Mouse (Mus musculus) gastrocnemius, postnatal 4 days (tissue): ENCODE measurements around the gene Pp2d1. TPM values are rescaled to one million over a fixed set of nuclear protein-coding genes. Genes with fewer than 3 reads are reported as not detected.
"Not testable (repeated sequence)": the region's sequence is repeated elsewhere in the genome, so short reads cannot be mapped to it uniquely, and the experiment has no call there.

Experiments
- DNase-seq, 2 experiments: peaks; one replicate each; pipeline ENCODE4 v3.0.0; 2021 to 2022; ENCODE audit warnings: low spot score in 2 of 2, mixed read lengths in 2 of 2
- long read RNA-seq, 2 experiments: library from polyadenylated mRNA; stranded (forward); transcript quantifications; one replicate each; pipeline ENCODE4 v2.0.0; 2021
- total RNA-seq, 2 experiments: library from RNA; stranded (reverse); gene quantifications; 2 replicates each; pipeline ENCODE4 v1.2.3; 2021

Gene Pp2d1
- not detected for total RNA-seq
- long read RNA-seq, experiment 1: 0 reads
- long read RNA-seq, experiment 2, partial matches to known transcripts: 0 of 1 reads
- long read RNA-seq, experiment 2, other reads (novel, unspliced or antisense): 1 of 1 reads

DNA sequence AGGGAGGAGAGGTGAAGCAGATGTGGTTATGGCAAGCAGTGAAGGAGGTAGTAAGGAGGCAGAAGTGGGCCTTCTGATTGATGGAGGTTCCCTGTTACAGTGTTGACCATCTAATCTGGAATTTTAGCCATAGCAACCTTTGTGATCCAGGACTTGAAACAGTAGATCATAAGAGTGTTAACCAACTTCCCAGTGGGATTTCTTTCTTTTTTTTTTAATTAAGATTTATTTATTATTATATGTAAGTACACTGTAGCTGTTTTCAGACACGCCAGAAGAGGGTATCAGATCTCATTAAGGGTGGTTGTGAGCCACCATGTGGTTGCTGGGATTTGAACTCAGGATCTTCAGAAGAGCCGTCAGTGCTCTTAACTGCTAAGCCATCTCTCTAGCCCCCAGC, at the start of gene Pp2d1:
Pp2d1 (minus strand) TSS at position 101 of the 400 bp plus-strand sequence.
- DNase-seq: not testable (repeated sequence)

DNA sequence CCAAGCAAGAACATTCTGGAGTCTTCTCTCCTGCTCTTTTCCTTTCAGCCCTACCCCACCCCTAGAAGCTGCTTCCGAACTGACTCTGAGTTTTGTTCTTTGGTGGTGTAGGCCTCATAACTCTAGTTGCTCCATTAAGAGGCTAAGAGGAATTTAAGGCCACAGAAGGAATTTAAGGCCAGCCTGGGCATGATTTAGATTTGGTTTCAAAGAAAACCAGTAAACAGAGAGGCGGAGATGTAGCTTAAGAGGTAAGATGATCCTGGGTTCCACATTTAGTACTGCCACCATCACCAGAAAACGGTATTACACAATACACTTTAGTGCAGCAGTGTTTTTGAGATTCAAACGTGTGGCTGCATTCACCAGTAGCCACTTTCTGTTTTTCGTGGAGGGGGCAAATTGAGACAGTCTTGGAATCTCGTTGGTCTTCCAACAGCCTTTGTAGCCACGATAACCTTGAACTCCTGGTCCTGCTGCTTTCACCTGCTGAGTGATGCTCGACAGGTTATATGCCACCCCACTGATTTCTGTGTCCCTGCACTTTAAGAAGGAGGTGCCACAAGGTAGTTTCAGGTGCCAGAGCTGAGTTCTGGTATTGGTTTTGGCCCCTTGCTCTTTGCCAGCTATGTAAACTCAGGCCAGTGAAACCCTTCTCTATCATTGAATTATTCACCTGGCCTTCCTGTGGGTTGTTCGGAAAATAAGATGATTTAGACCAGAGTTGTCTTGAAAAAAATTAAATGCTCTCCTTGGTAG, 49.0 kb upstream of the Pp2d1 start:
- DNase-seq: no peak

DNA sequence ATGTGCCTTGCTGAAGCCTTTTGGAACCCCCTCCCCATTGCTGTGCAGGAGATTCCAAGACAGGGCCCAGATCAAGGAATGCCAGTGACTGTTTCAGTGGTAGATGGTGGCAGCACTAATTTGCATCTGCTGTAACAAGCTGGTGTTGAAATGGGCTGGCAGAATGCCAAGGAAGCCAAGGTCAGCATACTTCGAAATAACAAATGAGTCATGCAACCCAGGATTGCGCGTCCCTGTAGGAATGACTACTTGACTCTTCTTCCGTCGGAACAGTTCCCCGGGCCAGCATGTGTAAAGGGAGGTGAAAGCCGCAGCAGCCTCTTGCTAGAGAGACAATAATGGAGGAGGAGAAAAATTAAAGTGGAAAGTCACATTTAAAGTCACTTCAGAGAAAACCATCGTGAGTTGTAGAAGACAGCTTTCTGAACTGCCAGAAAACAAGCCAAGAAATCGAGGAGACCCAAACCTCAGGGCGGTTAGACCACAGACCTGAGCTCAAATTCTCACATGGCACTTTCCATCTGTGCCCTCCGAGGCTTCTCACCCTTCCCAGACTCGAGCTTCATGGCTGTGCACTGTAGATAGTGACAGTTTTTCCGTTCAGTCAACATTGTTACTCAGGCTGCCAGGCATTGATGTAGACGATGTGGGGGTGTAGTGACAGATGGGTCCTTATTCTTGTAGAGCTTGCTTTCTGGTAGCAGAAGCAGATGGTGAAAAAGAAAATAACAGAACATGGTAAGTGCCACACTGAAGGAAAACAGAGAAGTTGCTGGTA, 48.0 kb upstream of the Pp2d1 start:
- DNase-seq: peak; percentile 63 to 84

DNA sequence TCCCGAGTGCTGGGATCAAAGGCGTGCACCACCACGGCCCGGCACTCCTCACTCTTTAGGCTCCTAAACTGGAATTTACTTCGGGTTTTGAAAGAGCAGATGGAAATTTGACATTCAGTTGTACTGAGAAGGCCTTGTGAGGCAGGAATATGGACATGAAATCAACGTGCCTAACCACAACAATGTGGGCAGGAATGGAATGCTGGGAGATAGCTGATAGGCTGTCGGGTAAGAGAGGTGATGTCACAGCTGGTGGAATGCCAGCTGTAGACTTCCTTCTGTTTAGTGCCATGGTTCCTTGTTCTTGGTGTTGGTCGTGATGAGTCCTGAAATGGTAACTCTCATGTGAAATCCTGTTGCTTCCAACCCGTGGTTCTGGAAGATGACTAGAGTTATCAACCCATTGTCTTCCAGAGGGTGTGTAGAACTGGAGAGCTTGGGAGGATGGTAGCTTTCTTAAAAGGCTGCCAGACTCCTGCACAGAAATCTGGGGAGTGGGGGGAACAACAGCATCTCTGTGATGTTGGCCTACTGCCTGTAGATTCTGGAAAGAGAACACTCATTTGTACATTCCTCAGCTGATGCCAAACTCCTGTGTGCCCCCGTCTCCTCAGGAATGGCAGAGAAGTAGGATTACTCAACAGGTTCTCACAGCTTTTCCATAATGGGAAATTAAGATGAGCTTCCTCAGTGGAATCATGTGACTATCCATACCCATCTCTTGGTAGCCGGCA, 44.8 kb upstream of the Pp2d1 start:
- DNase-seq: no peak

DNA sequence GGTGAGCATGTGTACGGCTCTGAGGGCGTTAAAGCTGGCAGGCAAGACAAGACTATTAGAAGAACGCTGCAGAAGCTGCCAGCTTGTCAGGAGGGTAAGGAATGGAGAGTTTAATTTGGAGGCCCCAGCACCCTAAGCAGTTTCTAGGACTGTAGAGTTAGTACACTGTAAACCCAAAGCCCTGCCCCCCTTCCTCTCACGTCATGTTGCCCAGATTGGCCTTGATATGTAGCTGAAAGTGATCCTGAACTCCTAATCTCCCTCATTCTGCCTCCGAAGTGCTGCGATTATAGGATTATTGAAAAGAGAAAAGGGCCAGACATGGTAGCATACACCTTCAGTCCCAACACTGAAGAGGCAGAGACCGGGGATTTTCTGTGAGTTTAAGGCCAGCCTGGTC, 43.6 kb upstream of the Pp2d1 start:
- no peak for DNase-seq

DNA sequence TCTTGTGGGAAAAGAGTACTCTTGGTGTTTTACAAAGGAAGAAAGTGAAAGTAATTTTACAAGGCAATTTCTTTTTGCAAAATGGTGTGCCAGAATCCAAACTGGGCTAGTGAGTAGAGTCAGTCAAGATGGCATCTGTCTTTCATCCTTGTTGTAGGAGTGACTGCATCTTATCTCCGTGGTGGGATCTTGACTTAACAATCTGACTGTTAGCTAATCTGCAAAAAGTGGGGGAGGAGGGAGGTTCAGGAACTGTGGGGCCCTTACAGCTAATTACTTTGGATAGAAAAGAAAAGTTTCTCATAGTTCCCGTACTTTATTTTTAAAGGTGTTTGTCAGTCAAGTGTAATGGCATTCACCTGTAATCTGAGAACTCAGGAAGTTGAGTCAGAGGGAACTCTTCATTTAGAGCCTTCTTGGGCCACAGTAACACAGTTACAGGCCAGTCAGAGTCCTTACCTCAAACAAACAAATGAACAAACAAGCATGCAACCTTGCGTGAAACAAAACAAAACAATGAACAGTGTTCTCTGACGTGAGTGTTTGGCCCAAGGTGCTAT, 42.9 kb upstream of the Pp2d1 start:
- no peak for DNase-seq

DNA sequence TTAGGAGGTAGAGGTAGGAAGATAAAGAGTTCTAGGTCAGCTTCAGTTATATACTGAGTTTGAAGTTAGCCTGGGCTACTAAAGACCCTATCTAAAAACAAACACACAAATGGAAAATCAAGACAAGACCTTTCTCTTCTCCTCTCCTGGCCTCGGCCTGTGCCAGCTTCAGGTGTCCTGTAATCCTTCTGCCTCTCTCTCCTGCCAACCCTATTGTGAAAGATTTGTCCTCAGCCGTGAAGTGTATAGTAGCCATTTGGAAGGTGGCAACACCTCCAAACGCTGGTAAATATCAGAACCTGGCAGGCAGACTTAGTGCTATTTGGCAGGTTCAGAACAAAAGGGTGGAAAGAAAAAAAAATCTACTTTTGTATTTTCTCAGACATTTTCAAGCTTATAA, 41.0 kb upstream of the Pp2d1 start:
- DNase-seq: no peak

DNA sequence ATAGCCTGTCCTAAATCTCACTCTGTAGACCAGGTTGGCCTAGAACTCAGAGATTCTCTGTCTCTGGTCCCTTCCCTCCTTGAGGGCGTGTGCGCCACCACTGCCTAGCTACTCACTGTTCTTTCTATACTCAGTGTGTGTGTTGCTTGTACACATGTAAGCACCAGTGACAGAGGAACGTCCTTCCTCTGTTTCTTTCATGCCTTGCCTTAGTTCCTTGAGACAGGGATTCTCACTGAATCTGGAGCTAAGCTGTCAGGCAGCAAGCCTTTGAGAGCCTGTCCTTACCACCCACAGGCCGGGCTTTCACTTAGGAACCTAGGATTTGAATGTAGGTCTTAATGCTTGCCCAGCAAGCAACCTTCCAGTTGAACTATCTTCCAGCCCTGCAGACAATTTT, 40.4 kb upstream of the Pp2d1 start:
- no peak for DNase-seq

DNA sequence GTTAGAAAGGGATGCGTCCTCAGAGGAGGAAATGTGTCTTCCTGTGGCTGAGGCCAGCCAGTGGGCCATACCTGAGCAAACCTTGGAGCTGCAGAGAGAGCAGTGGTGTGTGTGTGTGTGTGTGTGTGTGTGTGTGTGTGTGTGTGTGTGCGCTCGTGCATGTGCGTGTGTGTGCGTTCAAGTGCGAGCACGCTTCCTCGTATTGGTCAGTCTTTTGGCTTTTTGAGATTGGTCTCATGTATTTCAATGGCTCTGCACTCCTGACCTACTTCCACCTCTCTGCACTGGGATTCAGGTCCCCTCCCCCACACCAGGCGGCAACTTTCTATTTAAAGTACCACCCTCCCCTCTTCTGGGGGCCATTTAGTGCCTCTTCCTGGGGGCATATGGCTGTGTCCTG, 39.5 kb upstream of the Pp2d1 start:
- DNase-seq: no peak

DNA sequence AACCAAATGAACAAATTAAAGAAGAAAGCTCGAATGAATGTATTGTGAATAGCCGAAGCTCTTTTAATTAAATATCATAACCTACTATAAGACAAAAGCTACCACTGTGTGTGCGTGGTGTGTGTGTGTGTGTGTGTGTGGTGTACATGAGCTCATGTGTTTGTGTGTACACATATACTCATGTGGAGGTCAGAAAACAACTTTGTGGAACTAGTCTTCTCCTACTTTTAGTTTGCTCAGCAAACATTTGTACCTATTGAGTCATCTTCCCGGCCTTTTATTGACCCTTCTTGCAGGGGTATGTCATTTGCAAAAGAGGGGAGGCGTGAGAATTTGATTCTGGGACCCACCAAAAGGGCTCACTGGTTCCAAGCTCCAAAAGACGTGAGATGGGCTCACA, 39.0 kb upstream of the Pp2d1 start:
- DNase-seq: no peak

DNA sequence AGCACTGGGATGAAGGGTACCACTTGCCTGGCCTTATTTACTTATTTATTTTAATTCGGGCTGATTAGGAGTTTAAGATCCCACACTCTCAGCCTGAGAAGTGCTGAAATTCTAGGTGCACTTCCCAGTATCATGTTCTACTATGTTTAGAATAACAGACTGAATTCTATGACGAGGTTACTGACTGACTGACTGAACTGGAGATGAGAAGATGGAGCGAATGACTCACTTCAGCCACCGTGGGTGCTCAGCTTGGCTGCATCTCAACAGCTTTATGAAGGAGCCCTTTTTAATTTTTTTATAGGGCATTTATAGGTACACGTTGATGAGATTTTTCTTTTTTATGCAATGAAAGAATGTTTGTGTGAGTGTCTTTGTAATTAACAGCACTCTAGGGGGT, 38.5 kb upstream of the Pp2d1 start:
- DNase-seq: no peak

DNA sequence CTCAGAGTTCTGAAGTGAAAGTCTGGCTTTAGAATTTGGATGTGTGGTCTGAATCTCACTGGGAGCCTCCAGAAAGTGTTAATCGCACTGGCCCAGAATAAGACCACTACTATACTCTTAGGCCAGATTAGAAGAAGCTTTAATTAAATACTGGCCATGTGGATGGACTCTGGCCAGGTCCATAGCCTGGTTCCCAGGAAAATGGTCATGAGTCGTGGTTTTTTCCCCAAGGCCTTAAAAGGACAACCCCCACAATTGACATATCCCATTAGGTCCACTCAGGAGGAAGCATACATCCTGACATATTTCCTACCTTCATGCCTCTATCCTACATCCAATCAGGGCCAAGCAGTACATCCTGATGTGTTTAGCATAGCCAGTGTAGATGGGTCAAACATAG, 37.9 kb upstream of the Pp2d1 start:
- no peak for DNase-seq

DNA sequence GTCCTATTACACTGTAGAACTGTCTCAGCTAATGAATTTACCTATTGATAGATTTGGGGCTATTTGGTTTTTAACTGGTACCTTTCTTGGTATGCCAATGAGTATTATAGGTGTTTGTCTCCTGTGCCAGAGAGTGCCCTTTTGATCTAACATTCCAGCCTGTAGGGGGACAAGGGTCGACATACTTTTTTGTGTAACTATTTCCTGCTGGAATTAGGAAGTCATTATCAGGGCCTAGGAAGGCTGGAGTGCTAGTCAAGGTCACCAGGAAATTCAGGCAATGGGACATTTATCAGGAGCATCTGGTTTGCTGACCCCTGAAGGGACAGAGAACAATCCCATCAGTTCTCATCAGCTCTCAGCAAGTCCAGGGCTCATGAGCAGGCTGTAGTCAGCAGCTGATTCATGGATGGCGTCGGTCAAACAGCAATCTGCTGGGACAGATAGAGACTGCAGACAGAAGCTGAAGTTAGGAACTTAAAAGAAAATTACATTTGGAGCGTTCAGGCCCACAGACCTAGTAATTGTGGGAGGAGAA, 33.8 kb upstream of the Pp2d1 start:
- DNase-seq: no peak

DNA sequence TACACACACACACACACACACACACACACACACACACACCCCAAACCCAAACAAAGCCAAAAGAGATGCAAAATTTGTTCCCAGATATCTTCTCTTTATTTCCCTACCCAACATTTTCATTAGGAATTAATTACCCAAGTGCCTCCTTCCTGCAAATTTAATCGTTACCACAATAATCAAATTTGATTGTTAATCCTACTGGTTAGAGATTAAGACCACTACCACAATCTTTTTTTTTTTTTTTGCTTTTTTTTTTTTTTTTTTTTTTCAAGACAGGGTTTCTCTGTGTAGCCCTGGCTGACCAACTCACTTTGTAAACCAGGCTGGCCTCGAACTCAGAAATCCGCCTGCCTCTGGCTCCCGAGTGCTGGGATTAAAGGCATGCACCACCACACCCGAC, 31.7 kb upstream of the Pp2d1 start:
- not testable (repeated sequence) for DNase-seq

DNA sequence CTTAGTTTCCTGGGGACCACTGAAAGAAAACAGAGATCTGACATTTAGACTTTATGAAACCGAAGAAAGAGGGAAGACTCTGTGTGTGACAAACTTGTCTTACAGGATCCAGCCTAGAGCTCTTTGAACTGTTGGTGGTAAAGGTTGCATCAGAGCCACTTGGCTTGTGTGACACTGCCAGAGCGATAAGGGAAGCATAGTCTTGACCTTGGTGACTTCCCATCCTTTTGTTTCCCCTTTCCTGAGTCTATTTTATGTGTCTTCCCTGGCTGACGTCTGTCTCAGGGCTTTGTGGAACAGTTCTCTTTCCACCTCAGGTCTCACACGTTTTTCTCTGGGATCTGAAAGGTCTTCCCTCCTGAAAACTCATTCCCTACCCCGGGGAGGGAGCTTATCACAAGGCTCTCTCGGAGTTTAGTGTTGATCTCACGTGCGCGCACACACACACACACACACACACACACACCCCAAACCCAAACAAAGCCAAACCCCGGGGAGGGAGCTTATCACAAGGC, 31.2 kb upstream of the Pp2d1 start:
- no peak for DNase-seq

DNA sequence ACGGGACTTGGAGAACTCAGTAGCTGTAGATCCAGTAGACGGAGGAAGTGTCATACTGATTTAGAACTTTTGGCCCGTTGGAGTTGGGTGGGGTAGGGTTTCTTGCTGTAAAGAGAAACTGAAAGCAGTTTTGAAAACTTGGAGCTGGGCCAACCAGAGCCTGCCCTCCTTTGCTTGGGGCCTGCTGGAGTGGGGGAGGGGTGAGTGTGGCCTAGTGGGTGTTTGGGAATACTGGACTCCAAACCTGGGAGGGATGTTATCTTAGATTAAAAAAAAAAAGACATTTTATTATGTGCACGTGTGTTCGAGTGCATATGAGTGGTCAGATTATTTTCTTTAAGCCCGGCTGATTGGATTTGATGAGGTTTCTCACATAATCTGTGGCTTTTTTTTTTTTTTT, 30.6 kb upstream of the Pp2d1 start:
- DNase-seq: peak; percentile 45 to 81

DNA sequence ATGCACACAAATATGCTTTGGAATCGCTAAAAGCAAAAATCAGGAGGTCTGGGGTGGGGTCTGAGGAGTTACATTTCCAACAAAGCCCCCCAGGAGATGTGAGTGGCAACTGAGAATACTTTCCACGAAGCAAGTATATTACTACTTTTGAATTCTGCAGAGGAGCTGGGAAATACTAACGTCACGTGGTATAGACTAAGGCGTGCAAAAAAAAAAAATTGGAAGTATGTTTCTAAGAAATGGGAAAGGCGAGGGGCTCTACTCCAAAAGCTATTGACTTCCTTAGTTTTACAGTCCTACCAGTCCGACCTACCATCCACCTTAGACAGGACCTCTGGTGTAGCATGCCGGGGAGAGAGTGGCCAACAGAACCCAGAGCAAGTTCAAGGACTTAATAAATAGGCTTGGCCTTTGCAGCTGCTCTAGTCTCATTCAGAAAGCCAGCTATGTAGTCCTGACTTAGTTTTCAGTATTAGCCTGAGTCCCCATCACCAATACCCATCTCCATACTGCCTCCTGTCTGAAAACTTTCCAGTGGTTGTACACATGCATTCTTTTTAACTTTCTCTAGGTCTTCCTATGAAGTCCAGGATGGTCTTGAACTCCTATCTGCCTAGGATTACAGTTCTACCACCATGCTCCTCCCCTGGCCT, 29.6 kb upstream of the Pp2d1 start:
- no peak for DNase-seq

DNA sequence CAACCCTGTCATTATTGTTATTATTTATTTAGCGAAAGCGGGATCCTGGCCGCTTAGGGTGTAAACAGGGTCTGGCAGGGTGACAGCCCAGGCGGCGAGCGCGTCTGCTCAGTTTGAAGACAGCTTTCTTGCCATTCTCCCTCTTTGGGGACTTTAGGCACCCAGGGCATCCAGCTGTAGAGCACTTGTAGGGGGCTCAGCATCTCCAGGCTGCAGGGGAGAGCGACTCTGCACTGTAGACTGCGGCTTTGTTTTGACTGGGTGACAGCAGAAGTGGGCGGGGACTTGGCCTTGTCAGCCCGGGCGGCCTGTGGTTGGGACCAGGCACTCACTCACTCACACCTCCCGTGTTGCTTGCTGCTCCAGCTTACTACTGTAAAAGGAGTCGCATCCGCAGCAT, 28.9 kb upstream of the Pp2d1 start:
- peak; percentile 62 to 84 for DNase-seq

DNA sequence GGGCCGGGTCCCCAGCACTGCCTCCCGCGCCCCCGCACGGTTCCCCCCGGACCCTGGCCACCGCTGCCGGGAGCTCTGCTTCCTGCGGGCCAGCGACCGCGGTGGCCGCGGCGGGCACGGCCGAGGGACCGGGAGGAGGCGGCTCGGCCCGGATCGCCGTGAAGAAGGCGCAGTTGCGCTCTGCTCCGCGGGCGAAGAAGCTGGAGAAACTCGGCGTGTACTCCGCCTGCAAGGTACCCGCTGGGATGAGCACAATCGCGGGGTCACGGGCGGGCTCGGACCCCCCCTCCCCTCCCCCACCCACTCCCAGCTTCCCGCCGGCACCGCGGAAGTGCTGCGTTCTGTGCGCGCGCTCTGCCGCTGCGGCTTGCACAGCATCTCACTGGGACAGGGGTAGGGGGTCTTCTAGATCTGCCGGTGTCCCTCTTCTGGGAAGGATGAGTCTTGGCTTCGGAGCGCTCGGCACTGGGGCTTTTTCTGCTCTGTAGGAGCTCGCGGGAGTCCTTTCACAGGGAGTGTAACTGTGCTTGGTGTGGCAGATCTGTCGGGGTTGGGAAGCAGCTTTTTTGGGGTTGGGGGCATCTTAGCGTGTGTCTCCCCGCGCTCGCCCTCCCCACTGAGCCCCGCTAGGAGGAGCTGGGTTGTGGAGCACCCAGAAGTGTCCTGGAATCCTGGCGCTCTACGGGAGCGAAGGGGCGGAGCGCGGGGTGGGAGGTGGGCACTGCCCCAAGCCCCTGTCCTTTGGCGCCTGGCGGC, 28.3 kb upstream of the Pp2d1 start:
- DNase-seq: peak; percentile 27 to 59

DNA sequence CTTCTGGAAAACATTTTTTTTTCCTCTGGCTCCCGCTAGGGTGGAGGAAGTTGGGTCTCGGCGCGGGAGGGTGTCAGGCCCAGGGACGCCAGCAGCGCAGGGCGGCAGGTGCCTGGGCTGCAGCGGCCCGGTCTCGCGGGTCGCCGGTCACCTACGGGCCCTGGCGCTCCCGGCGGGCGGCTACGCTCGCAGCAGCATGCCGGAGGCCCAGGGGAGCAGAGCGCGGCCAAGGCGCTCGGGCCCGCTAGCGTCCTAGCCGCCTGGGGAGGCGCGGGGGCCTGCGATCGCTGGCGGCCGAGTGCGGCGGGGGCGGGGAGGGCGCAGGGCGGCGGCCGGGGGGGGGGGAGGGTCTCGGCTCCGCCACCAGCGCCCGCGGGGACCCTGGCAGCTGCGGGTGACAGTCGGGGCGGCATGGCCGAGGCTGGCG, 27.7 kb upstream of the Pp2d1 start:
- peak; percentile 46 to 71 for DNase-seq
